Mouse (Mus musculus) kidney, adult 2 months (tissue): ENCODE measurements at regions not wholly inside any gene's neighbourhood (a gene's known extent, or its start where the extent isn't known, plus 50 kb on each side); places are given as distances from the start of the nearest gene placed in this dataset.

Experiments
- CTCF ChIP-seq: fragments of 200-500 bp; conservative IDR thresholded peaks from 2 replicates; pipeline ENCODE4 v1.5.1; 2011; ENCODE audit warnings: low read depth, mild to moderate bottlenecking, control low read depth, low read length, moderate library complexity, mixed read lengths; ENCODE audit not compliant: insufficient read depth, insufficient read length
- POLR2A ChIP-seq: fragments of 200-500 bp; IDR thresholded peaks from one replicate; pipeline ENCODE4 v1.6.1; 2011; ENCODE audit warnings: low read depth, low read length, control low read depth

DNA sequence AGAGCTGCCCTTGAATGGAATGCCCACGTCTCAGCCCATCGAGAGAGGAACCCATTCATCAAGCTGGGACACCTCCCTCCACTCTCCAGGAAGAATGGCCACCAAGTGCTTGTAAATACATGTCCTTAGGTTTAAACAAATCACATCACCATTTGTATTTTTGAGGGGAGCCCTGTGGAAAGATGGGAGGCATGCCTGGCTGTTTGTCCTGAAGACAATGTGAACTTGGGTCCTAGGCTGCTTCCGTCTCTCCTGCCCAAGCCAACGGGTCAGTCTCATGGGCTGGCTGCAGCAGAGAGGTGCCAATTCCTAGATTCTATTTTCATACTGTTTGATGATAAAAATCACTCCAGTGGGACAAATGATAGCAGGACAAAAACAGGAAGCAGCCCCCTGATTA, 205.9 kb upstream of the Tbx3 start:
- TF ChIP-seq CTCF (no peak), POLR2A (no peak)
